ENCODE assay signal across 23 mouse cellular contexts in the genomic region with DNA sequence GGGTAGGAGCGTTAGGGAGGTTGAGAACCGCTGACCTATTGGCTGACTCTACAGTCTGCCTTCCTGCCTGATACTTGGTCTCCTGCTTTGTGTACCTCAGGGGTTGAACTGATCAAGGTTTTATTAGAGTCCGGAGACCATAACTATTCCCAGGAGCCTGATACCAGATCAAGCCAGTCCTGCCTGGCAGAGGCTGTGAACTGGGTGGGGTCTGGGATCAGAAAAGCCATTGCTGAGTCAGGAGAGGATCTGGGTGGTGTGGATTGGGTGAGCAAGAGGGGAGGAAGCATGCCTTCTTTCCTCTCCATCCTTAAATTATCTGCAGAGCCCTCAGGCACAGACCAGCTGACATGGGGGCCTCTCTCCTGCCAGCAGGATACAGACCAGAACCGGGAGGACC. TPM values are rescaled to one million over a fixed set of nuclear protein-coding genes. Genes with fewer than 3 reads are reported as not detected.
"Had no signal": no experiment of that assay in that cellular context is flagged by ENCODE, and none has a peak within 500 bp of the region (broad histone marks: within the 10 kb centered on the region; RNA-seq: fewer than 3 reads in every experiment).

No protein-coding gene starts in this region.

- DNase-seq: lung, adult 18-20 months; lung, embryonic 14.5 days; lung, postnatal 14 days; lung, postnatal 36 days; midbrain, embryonic 14.5 days; right cerebral cortex, postnatal 14 days; thymus, adult 2 months; thymus, postnatal 25 days; thymus, postnatal 4 days had no signal

- ATAC-seq: midbrain, embryonic 16.5 days had no signal

- H3K4me1 ChIP-seq: stomach, embryonic 15.5 days had no signal

- H3K4me3 ChIP-seq: megakaryocyte, embryonic 14.5 days; midbrain, embryonic 12.5 days; neural tube, embryonic 12.5 days; stomach, embryonic 15.5 days had no signal

- H3K36me3 ChIP-seq: midbrain, embryonic 12.5 days; neural tube, embryonic 12.5 days; stomach, embryonic 15.5 days had no signal

- H3K9ac ChIP-seq: lung, embryonic 14.5 days; midbrain, embryonic 12.5 days; neural tube, embryonic 12.5 days; stomach, embryonic 15.5 days had no signal

- H3K27ac ChIP-seq: macrophage; midbrain, embryonic 12.5 days; neural tube, embryonic 12.5 days; stomach, embryonic 15.5 days; stomach, postnatal 0 days had no signal

- H3K4me2 ChIP-seq: lung, embryonic 14.5 days; midbrain, embryonic 12.5 days; neural tube, embryonic 12.5 days; stomach, embryonic 15.5 days had no signal

- H3K9me3 ChIP-seq: megakaryocyte, embryonic 14.5 days; midbrain, embryonic 12.5 days; neural tube, embryonic 12.5 days; stomach, embryonic 15.5 days had no signal

RNA-seq across cellular contexts. Expression of a gene that starts 28.4 kb away (rescaled TPM):
- total RNA-seq: monocyte, adult 5-6 weeks; neutrophil, adult 5-6 weeks had no signal
- polyA plus RNA-seq: lung, embryonic 16.5 days; stomach, postnatal 0 days; testis, adult 2 months; urinary bladder, adult 2 months had no signal

RNA-seq across cellular contexts. Expression of a gene that starts 55.1 kb away (rescaled TPM):
- total RNA-seq: megakaryocyte progenitor cell, adult 5-6 weeks; monocyte, adult 5-6 weeks; neutrophil, adult 5-6 weeks had no signal
- polyA plus RNA-seq: lung, embryonic 14.5 days; macrophage; spleen, adult 2 months; stomach, embryonic 15.5 days; stomach, postnatal 0 days had no signal
